Mouse (Mus musculus) bone marrow macrophage, adult 2 months (primary cell): ENCODE measurements around the gene Haao.

Experiments
- CTCF ChIP-seq: IDR thresholded peaks from 2 replicates; pipeline ENCODE4 v1.5.1; 2012; ENCODE audit warnings: low read depth, mild to moderate bottlenecking, low read length, moderate library complexity
- POLR2A ChIP-seq: IDR thresholded peaks from 2 replicates; pipeline ENCODE4 v1.6.1; 2012; ENCODE audit warnings: mild to moderate bottlenecking, low read depth, low read length, borderline replicate concordance

DNA sequence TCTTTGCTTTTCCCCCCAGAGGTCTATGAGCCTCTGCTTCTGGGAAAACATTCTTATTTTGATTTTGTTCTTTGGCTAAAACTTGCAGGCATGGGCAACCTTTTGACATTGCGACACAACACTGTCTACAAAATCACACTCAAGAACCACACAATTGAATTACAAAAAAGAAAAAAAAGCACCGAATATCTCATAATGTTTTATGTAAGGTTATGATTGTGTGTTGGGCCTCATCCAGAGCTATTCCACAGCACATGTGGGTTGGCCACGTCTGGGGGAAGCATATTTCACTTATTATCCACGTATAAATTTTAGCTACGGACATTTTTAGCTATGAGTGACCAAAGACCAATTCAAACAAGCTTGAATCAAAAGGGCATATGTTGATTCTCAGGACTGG, 38.0 kb upstream of the Haao start:
- no peak for TF ChIP-seq CTCF
- no peak for TF ChIP-seq POLR2A
